Mouse (Mus musculus) heart, postnatal 14 days (tissue): ENCODE measurements around the gene Exoc6. TPM values are rescaled to one million over a fixed set of nuclear protein-coding genes. Genes with fewer than 3 reads are reported as not detected.
"Not testable (repeated sequence)": the region's sequence is repeated elsewhere in the genome, so short reads cannot be mapped to it uniquely, and the experiment has no call there.

Experiments used
- DNase-seq, 2 experiments: peaks; one replicate each; pipeline ENCODE4 v3.0.0; 2021 to 2022
- intact Hi-C: fragments of 180-260 bp; cut with DNase I; formaldehyde crosslinking; loops from one replicate; pipeline ENCODE4 v1.15.1; 2025
- total RNA-seq, 2 experiments: library from RNA; stranded (reverse); gene quantifications; 2 replicates each; pipeline ENCODE4 v1.2.3; 2021

Exoc6 gene
- total RNA-seq, 2 experiments from 2014 or later, result 27.5 to 29.7 TPM

DNA sequence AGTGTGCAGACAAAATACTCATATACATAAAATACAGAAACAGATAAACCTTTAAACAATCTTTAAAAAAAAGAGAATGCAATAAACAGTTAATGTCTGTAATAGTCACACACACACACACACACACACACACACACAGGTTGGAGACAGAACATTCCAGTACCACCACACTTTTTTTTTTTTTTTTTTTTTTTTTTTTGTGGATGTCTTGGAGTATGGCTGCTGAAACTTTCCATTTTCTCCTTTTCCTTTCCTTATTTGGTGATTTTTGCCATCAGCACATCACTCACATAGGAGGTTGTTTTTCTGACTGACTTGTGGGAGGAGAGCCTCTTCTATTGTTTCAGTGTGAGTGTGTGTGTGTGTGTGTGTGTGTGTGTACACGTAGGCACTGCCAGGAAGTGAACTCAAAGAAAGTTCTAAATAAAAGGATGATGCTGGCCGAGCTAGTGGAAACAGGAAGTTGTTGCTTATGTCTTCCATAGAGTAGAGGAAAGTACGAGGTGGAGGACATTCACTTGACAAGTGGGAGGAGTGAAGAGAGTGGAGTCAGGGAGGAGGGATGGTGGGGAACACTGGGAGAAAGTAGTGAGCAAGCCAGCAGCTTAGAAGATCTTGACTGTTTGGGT lies 15.4 kb upstream of the Exoc6 start:
- DNase-seq, result no peak
- intact Hi-C loops, result no loop called here

DNA sequence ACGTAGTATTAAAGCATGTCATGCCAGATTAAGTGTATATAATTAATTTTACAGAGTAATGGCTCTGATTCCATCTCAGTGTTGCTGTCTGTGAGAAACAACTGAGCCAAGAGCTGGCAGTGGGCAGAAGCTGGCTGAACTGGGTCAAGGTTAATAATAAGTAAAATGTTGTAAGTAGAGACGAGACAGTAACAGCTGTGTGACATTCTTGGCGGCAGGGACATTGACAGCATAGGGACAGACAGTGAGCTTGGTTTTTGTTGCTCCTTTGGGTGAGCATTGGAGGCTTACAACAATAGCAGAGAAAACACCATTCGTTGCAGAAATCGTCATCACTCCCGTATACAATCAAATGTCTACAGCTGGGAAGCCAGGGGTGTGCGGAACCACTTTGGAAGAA lies 13.8 kb upstream of the Exoc6 start:
- no peak for DNase-seq
- intact Hi-C loops, result no loop called here

DNA sequence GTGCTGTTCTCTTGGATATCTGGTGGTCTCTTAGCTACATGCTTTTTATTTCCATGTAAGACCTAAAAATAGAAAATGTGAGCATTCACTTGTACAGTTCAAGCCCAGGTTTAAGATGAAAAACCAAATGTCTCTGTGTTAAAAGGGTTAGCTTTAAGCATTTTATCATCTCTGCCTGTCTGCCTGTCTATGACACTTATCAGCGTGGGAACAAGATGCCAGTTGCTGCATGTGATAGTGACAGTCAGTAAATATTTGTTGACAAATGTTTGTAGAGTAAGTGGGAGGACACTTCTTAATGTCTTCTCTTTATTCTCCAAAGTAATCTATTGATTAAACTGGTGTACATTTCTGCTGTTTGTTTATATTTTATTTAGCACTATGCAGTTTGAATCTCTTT lies 12.5 kb upstream of the Exoc6 start:
- intact Hi-C loops, result no loop called here
- DNase-seq, result no peak

DNA sequence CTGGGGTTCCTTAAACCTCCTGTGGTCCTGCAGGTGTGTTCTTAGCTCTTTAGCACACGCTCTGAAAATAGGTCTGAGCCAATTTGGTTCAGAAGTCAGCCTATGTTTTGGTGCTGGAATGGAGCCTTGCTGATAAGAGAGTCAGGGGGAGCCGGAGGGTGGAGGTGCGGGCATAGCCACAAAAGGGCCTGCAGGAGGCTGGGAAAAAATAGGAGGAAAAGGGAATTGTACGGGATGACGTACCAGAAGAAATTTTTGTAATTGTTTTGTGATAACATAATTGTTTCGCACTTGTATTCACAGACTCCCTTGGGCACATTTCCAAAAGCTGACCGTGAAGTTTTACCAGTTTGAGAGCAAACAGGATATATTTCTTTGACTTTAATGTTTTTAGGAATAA lies 10.0 kb upstream of the Exoc6 start:
- intact Hi-C loops, result no loop called here
- no peak for DNase-seq

DNA sequence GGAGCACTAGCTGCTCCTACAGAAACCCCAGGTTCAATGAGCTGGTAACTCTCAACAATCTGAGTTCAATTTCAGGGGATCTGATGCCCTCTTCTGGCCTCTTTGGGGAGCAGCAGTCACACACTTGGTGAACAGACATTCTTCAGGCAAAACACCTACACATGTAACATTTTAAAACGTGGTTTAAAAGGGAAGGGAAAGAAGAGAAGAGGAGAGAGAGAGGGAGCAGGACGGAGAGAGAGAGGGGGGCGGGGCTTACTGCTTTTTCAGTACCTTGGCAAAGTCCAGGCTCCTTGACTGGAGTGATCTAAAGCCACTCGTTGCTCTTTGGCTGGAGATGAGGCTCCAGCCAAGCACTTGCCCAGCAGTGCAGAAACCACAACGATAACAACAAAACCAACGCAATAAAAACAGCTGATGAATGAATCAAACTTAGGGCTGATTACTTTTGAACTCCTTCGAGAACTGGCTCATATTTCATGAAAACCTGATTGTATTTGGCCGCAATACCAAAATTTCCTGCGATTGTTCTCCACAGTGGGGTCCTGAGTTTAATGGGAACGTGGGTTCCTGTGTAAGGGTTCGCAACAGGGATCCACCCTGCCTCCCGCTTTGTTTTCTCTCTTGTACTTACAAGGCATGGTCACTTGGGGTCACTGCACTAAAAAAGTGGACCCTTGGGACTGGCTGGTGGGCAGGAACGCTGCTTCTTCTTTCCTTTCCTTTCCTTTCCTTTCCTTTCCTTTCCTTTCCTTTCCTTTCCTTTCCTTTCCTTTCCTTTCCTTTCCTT lies 6.5 kb upstream of the Exoc6 start:
- intact Hi-C loops, result no loop called here
- DNase-seq, result peak in 1 of 2 experiments; percentile 47

DNA sequence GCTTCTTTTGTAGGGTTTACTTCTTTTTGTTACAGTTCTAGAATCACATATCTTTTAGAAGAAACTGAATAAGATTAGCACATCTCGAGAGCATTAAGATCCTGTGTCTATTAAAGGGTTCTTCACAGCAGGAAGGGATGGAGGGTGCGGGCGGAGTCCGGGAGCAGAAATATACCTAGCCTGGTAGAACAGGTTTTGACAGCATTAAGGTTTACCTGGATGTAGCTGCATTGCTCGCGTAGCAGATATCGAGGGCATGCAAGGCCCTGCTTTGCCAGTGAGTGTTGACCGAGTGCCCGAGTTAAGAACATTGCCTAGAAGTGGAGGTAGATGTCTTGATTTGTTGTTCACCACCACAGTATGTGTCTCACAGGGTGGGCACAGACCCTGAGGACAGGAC lies 5.7 kb upstream of the Exoc6 start:
- DNase-seq, result no peak
- intact Hi-C loops, result no loop called here

DNA sequence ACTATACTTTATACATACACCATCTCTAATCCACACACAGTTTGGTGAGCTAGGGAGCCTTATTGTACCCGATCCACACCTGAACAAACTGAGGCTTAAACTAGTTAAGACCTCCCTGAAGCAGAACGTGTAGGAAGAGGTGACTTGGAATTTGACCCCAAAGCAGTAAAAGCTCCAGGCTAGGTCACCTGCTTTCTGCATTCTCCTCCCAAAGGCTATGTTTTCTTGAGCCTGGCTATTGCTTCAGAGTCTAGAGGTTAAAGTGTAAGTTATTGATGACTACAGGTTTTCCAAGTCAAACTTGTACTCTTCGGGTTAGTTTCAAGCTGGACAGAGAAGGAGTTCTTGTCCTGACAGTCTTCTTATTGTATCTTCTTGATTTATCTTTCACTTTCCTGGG lies 5.0 kb upstream of the Exoc6 start:
- no peak for DNase-seq
- intact Hi-C loops, result no loop called here

DNA sequence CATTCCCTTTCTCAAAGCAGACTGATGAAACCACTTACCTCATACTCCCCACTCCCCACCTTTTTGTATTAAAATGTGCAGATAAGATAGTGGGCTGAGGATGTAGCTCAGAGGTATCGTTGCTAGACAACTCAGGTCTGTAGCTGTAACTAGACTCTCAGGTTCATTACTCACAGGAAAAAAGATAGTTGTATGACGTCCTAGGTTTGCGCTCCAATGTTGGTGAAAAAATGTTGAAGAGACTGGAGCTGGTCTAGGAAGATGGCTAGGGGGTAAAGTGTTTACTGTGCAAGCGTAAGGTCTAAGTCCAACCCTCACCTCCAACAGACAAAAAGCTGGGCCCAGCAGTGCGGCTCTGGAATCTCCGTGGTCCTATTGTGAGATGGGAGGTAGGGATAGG lies 4.5 kb upstream of the Exoc6 start:
- no peak for DNase-seq
- intact Hi-C loops, result no loop called here

DNA sequence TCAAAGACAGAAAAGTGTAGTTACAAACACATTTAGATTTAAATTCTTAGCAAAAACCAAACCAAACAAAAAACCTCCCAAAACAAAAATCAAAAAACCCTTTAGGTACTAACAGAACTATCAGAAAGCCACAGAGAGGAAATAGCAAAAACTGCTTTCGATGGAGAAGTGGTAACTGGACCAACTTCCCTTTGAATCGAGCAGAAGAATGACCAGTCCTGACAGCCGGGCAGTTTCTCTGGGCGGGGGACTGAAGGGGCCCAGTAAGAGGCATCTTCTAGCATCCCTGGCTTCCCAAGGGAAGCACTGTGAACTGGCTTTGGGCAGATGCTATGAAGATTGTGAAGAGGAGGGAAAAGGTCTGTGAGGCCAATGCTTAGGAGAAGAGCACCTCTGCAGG lies 3.4 kb upstream of the Exoc6 start:
- no peak for DNase-seq

DNA sequence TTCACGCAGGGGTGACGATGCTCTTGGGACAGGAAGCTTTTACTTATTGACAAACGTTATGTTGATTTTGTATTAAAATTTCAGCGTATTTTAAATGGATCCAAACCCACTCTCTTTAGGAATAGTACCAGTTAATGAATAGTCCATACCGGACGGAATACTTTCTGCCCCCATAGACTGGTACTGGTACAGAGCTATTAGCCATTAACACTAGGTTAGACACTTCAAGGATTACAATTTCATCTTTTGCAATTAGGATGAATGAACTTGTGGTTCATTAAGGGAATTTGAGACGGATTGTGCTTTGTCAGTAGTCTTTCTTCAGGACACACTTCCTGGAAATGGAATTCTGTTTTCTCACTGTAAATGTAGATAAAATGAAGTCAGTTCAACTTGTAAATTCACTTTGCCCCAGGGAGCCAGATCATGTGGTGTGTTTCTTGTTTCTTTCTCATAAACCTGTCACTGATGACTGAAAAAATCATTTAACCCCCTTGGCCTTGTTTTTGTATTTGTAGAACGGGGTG lies 885 bp downstream of the Exoc6 start:
- no peak for DNase-seq
- intact Hi-C loops, result no loop called here

More for the DNA sequence above, 3.4 kb upstream of the Exoc6 start:
- intact Hi-C loops, result no loop called here

DNA sequence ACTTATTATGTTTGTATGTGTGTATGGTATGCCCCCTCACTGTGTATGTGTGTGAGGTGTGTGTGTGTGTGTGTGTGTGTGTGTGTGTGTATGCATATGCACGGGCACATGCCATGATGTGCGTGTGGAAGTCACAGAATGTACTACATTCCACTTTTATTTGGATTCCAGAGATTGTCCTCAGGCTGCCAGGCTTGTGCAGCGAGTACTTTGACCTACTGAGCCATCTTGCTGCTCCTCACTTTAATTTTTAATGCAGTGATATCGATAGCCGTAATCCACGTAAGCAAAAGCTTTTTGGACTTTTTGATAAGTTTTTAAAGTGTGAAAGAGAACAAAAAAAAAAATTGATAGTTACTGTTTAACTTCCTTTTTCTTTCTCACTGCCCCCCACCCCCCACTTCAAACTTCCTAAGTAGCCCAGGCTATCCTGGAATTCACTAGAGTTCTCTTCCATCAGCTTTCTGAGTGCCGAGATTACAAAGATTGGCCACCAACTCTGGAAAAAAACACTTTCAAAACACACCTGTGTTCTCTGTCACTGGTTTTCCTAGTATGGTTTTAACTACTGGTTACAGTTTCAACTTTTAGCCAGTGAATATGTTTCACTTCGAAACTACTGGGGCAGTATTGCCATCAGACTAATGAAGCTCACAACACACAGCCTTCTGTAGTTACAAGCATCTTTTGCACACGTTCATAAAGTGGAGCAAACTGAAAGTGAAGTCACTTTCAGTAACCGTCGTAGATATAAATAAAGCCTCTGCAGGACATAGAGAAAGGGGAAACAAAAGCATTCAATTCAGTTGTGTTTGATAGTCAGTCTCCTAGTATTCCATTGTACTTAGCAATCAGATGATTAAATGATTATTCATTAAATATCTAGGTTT lies 3.4 kb downstream of the Exoc6 start:
- intact Hi-C loops, result no loop called here
- no peak for DNase-seq

DNA sequence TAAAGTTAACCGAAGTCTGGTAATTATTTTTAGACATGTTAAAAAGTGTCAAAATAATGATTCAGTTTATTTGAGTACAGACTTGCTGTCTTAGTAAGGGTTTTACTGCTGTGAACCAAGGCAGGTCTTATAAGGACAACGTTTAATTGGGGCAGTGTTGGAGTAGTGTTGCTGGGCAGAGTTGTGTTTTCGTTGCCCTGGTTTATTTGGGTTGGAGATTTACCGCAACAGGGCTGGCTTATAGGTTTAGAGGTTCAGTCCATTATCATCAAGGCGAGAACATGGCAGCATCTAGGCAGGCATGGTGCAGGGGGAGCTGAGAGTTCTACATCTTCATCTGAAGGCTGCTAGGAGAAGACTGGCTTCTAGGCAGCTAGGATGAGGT lies 4.0 kb downstream of the Exoc6 start:
- DNase-seq, intact Hi-C loops: not testable (repeated sequence)

DNA sequence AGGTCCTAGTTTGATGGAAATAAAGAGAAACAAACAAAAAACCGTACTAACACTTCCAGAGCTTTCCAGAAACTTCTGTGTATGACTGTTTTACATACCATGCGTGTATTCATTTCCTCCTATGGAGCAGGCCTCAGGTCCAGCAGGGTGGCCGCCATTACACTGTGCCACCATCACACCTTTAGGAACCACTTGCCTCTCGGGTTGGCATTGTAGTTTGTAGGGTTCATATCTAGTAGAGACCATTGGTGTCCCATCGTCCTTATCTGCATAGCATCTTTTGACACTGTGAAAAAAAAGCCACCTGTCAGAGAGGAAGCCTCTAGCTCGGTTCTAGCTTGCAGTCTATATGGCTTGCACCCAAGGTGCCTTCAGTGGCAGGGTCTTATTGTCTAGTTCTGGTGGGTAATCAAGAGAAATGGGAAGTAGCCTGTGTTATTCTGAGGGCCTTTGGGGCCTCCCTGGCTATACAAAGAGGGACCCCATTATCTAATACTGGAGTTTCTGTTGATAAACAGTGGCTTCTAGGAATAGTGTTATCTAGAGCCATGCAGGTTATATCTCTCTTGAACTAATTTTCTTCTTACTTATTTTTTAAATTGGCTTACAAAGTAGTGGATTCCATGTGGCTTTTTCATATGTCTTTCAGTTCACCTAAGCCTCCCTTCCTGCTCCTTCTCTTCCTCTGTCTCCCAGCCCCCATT lies 5.8 kb downstream of the Exoc6 start:
- intact Hi-C loops, result no loop called here
- DNase-seq, result no peak

DNA sequence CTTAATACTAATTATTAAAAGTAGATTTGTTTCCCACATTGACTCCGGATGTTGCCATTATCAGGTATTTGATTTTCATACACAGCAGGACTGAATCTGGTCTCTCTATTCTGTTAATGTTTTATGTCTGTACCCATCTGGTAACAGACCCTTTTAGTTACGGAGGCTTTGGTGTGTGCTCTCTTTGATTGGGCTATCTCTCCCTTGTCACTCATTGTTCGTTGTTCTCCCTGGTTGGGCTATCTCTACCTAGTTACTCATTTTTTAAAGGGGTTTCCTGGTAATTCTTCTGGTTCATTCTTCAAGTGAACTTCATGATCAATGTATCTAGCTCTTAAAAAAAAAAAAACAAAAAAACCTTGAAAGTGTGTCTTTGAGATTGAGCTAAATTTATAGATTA lies 7.7 kb downstream of the Exoc6 start:
- no peak for DNase-seq
- intact Hi-C loops, result no loop called here

DNA sequence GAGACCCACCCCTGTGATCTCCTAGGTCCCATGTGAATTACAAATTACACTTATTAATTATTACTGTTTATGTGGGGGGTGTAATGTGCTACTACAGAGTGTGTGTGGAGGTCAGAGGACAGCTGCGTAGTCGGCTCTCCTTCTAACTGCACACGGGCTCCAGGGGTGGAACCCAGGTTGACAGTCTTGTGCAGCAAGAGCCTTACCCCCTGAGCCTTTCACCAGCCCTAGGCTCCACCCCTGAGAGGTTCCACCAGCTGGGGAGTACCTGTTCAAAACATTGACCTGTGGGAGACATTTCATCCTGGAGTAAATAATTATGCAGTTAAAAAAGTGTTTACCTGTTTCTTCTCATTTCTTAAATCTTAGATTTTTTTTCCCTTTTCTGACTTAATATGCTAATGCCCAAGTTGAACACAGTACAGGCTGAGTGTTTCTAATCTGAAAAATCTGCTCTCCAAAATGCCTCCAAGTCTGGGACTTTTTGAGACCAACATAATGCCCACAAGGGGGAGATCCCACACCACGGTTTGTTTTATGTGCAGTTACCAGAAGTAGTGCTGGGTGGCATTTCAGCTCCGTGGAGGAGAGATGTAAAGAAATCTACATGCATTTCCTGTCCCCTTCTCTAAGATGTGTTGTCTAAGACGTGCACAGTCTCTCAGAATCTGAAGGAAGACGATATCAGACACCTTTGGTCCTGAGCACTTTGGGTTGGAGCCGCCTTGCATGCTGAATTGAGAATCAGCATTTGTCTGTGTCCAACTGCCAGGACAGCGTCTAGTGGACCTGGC lies 9.3 kb downstream of the Exoc6 start:
- DNase-seq, result no peak
- intact Hi-C loops, result no loop called here

DNA sequence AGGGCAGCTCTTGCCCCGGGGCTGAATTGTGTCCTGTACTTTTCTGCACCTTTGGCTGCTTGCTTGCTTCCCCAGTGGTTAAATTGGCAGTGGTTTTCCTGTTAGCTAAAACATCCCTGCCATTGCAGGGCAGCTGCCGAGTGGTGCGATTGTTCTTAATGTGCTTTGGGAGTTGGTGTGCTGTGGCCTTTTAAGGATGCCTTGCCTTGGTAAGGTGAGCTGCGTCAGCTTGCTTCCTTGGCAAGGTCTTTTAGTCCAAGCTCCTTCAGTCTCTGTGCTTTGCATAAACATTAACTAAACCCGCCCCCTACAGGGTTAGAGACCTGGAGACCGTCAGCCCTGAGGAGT lies 9.8 kb downstream of the Exoc6 start:
- intact Hi-C loops, result no loop called here
- no peak for DNase-seq

DNA sequence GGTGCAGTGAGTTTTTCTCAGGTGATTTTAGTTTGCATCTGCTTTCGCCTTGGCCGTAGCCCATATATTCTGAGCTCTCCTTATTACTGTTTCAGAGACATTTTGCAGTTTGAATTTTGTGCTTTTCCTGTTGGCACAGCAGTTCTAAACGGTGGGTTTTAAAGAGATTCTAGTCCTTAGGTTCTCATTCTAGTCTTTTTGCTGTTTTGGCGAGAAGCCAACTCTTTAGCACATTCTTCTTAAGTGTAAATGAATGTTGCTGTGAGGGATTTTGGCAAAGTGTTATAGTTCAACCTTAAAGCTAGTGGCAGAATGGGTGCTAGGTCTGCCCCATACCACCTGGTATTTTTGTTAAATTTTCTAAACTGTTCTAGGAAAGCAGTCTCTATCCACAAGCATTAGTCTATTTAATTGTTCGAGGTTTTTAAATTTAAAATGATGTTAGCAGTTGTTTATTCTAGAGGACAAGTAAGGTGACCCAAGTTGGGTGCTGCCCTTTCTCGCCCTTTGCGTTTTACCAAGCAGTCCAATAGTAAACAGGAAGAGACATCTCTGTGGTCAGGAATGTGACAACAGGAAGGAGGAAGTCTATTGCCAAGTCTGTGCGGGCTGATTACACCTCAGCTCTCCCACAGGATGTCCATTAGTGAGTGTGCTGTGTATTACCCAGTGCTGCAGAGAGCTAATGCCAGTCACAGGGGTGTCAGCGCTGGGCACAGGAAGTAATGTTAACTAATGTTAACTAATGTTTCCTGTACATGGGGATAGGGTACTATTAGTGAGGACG lies 11.1 kb downstream of the Exoc6 start:
- intact Hi-C loops, result no loop called here
- peak in 1 of 2 experiments; percentile 31 for DNase-seq

DNA sequence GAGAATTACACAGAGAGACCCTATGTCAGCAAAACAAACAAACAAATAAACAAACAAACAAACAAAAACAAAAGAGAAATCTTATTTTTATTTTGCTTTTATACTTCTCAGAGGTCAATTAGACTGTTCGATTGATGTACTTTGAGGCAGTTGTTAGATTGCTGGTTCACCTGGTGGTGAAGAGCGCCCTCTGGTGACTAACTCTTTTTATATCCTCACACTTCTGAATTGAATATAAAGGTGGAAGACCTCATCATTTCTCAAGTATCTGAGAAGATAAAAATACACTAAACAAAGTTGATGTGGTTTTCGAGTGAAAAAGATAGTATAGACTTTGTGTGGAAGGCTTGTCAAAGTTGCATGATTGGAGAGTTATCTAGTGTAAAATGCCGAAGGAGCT lies 13.5 kb downstream of the Exoc6 start:
- intact Hi-C loops, result loop anchor here (1.0 kb wide), 1 partner anchor 33 kb away; no protein-coding TSS in a partner anchor
- peak; percentile 42 to 60 for DNase-seq

DNA sequence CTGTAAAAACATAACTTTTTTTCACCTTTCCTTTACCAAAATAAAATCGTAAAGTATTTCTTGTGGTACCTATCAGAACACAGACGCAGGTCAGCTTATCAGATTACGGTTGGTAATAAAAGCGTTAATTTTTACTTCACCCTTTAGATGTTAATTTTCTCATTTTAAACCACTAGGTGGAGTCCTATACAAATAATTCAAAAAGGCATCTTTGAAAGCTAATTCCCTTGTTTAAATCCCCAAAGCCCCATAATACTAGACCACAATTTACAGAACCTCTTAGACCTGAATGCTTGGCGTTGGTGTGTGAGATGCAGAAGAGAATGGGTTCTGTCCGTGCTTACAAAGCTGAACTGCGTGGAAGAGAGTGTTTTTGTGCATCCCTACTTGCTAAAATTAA lies 15.6 kb downstream of the Exoc6 start:
- no peak for DNase-seq
- intact Hi-C loops, result no loop called here
